Mouse (Mus musculus) small intestine, adult 2 months (tissue): ENCODE measurements around the gene Atf7. TPM values are rescaled to one million over a fixed set of nuclear protein-coding genes. Genes with fewer than 3 reads are reported as not detected.

Source experiments
- H3K27ac ChIP-seq: fragments of 200-500 bp; 2 replicates; pipeline ENCODE4 v1.5.1; 2012; ENCODE audit warnings: low read depth, low read length, control low read depth, inconsistent platforms; ENCODE audit not compliant: insufficient read depth
- H3K27me3 ChIP-seq: fragments of 200-500 bp; 2 replicates; pipeline ENCODE4 v1.6.1; 2012; ENCODE audit warnings: mild to moderate bottlenecking, moderate library complexity, low read length, inconsistent platforms; ENCODE audit not compliant: control insufficient read depth, insufficient read depth
- H3K36me3 ChIP-seq: fragments of 200-500 bp; 2 replicates; pipeline ENCODE4 v1.6.1; 2012; ENCODE audit warnings: mild to moderate bottlenecking, low read length, control low read depth, inconsistent platforms; ENCODE audit not compliant: control insufficient read depth, insufficient read depth
- H3K4me1 ChIP-seq: fragments of 200-500 bp; 2 replicates; pipeline ENCODE4 v1.6.1; 2012; ENCODE audit warnings: low read length, inconsistent platforms, mixed read lengths; ENCODE audit not compliant: control insufficient read depth, insufficient read depth, insufficient read length
- H3K4me3 ChIP-seq: fragments of 200-500 bp; 2 replicates; pipeline ENCODE4 v1.5.1; 2012; ENCODE audit warnings: low read depth, mild to moderate bottlenecking, control low read depth, inconsistent platforms, low read length, moderate library complexity
- CTCF ChIP-seq: fragments of 200-500 bp; IDR thresholded peaks from 2 replicates; pipeline ENCODE4 v1.5.1; 2012; ENCODE audit warnings: low read depth, mild to moderate bottlenecking, control low read depth, inconsistent platforms, low read length, moderate library complexity, mixed read lengths; ENCODE audit not compliant: insufficient replicate concordance, insufficient read length; ENCODE audit errors: extremely low read depth
- POLR2A ChIP-seq: fragments of 200-500 bp; IDR thresholded peaks from 2 replicates; pipeline ENCODE4 v1.6.1; 2012; ENCODE audit warnings: low read depth, mild to moderate bottlenecking, control low read depth, inconsistent platforms, low read length, moderate library complexity
- WGBS: fragments of 180-500 bp; shearing (Covaris S2); methylation state at CpG from one replicate; pipeline ENCODE4 v1.1.7; 2018; 5-methylcytosine and 5-hydroxymethylcytosine counted together
- polyA plus RNA-seq: library from polyadenylated mRNA; depleted of rRNA; stranded (reverse); fragments of >200 nt; gene quantifications from 2 replicates; pipeline ENCODE4 v1.2.3, GENCODE M21; 2012

The Atf7 gene
- polyA plus RNA-seq, 1 experiment: 38.6 TPM

GRCm38 (mm10) chr15:102590567-102590966, 34.7 kb downstream of the Atf7 start:
- Histone ChIP-seq H3K36me3 (peaks cover 13% of the 10 kb centered on the region), H3K27me3 (no peaks in the 10 kb centered on the region), H3K4me3 (no peak overlapping the region), H3K27ac (no peak overlapping the region), H3K4me1 (no peaks in the 10 kb centered on the region)
- no peak for TF ChIP-seq CTCF
- TF ChIP-seq POLR2A: no peak
- 86% methylated on average over 1 of the region's 1 CpGs for WGBS

DNA sequence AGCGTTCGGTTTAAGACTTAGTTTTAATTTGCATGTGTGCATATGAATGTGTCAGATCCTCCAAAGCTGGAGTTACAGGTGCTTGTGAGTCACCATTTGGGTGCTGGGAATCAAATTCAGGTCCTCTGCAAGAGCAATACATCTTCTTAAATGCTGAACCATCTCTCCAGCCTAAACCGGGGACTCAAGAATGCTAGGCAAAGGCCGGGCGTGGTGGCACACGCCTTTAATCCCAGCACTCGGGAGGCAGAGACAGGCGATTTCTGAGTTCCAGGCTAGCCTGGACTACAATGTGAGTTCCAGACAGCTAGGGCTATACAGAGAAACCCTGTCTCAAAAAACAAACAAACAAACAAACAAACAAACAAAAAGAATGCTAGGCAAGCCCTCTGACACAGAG, 35.4 kb downstream of the Atf7 start:
- TF ChIP-seq CTCF (no peak), POLR2A (no peak)
- H3K4me3 ChIP-seq: no peak overlapping the region
- WGBS: 94% methylated on average over 8 of the region's 8 CpGs
- H3K27me3 ChIP-seq: no peaks in the 10 kb centered on the region
- no peak overlapping the region for H3K27ac ChIP-seq
- H3K36me3 ChIP-seq: peaks cover 13% of the 10 kb centered on the region
- no peaks in the 10 kb centered on the region for H3K4me1 ChIP-seq

- WGBS: 78% methylated on average over 5 of the region's 5 CpGs
- H3K36me3 ChIP-seq: peaks cover 6% of the 10 kb centered on the region; the same call in 1 of the 2 replicates
- H3K4me3 ChIP-seq: no peak overlapping the region
- H3K27ac ChIP-seq: no peak overlapping the region
- TF ChIP-seq CTCF: no peak
- H3K4me1 ChIP-seq: no peaks in the 10 kb centered on the region
- H3K27me3 ChIP-seq: no peaks in the 10 kb centered on the region
These were observed 39.8 kb downstream of the Atf7 start for GRCm38 (mm10) chr15:102585501-102585900.

- TF ChIP-seq CTCF: no peak
- TF ChIP-seq POLR2A: no peak
- WGBS: 72% methylated on average over 8 of the region's 8 CpGs
- H3K27ac ChIP-seq: no peak overlapping the region
- H3K4me1 ChIP-seq: no peaks in the 10 kb centered on the region
- H3K4me3 ChIP-seq: no peak overlapping the region
- H3K27me3 ChIP-seq: no peaks in the 10 kb centered on the region
- no peaks in the 10 kb centered on the region; the same call in 1 of the 2 replicates for H3K36me3 ChIP-seq
These were observed 41.4 kb downstream of the Atf7 start for GRCm38 (mm10) chr15:102583708-102584383.

DNA sequence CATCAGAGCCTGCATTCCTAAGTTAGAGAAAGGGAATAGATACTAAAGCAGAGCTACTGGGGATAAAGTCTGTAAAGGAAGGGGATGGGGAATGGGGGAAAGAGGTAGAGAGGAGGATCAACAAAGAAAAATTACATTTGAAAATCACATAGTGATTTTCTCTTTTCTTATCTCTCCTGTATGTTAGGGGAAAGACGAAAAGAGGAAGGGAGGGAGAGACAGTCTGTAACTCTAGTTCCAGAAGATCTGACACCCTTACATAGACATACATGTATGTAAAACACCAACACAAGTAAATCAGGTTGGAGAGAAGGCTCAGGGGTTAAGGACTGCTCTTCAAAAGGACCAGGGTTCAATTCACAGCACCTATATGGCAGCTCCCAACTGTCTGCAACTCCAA, 44.1 kb downstream of the Atf7 start:
- Histone ChIP-seq H3K4me1 (no peaks in the 10 kb centered on the region), H3K4me3 (no peak overlapping the region), H3K27ac (no peak overlapping the region), H3K36me3 (peaks cover 1% of the 10 kb centered on the region; the same call in 1 of the 2 replicates), H3K27me3 (no peaks in the 10 kb centered on the region)
- 74% methylated on average over 1 of the region's 1 CpGs for WGBS
- TF ChIP-seq CTCF (no peak), POLR2A (no peak)

- Histone ChIP-seq H3K36me3 (peaks cover 1% of the 10 kb centered on the region; the same call in 1 of the 2 replicates), H3K27me3 (no peaks in the 10 kb centered on the region), H3K27ac (no peak overlapping the region), H3K4me3 (no peak overlapping the region), H3K4me1 (no peaks in the 10 kb centered on the region)
- no peak for TF ChIP-seq POLR2A
- WGBS: 80% methylated on average over 2 of the region's 2 CpGs
These were observed 46.9 kb downstream of the Atf7 start for GRCm38 (mm10) chr15:102578351-102578750.

GRCm38 (mm10) chr15:102576972-102577371, 48.3 kb downstream of the Atf7 start:
- H3K4me1 ChIP-seq: no peaks in the 10 kb centered on the region; the same call in 1 of the 2 replicates
- WGBS: 91% methylated on average over 1 of the region's 1 CpGs
- H3K4me3 ChIP-seq: no peak overlapping the region
- peaks cover 1% of the 10 kb centered on the region; the same call in 1 of the 2 replicates for H3K36me3 ChIP-seq
- H3K27me3 ChIP-seq: no peaks in the 10 kb centered on the region
- TF ChIP-seq POLR2A (no peak), CTCF (no peak)
- no peak overlapping the region for H3K27ac ChIP-seq
